Mouse (Mus musculus): ENCODE data around the gene Zfp735.

GRCm38 (mm10) chr11:73688478-73688877 lies at the start of gene Zfp735:
- TF ChIP-seq CTCF (IDR thresholded peaks at IDR 0.05; ENCODE audit: borderline replicate concordance, insufficient read depth, low read depth, low read length) (no peak), POLR2A (IDR thresholded peaks at IDR 0.05; ENCODE audit: borderline replicate concordance, insufficient read depth, low read length) (no peak)

All from cerebellum, adult 2 months (tissue).